Mouse (Mus musculus) embryonic fibroblast, embryonic 13.5 days (primary cell): ENCODE results near the gene Chrm2.

Experiments
- CTCF ChIP-seq: IDR thresholded peaks from 2 replicates; pipeline ENCODE4 v1.5.1; 2011; ENCODE audit warnings: mild to moderate bottlenecking, control low read depth, low read length, moderate library complexity, borderline replicate concordance; ENCODE audit not compliant: insufficient read depth
- POLR2A ChIP-seq: IDR thresholded peaks from 2 replicates; pipeline ENCODE4 v1.6.1; 2011; ENCODE audit warnings: low read depth, mild to moderate bottlenecking, control low read depth, low read length, moderate library complexity

GRCm38 (mm10) chr6:36508469-36508868 is 120.6 kb downstream of the Chrm2 start:
- no peak for TF ChIP-seq CTCF
- no peak for TF ChIP-seq POLR2A
